Mouse (Mus musculus) limb, embryonic 13.5 days (tissue): ENCODE data around the gene Kcnj1. TPM values are rescaled to one million over a fixed set of nuclear protein-coding genes. Genes with fewer than 3 reads are reported as not detected.

ENCODE experiments used
- ATAC-seq: fragments of 200-750 bp; cut with Nextera tagmentation; 2 replicates; pipeline ENCODE4 v1.8.0; 2017; ENCODE audit warnings: low read depth, moderate number of reproducible peaks, moderate TSS enrichment; ENCODE audit not compliant: low FRiP score
- H3K27ac ChIP-seq: fragments of 300-500 bp; sonication (generic); 2 replicates; pipeline ENCODE4 v1.5.1; 2015; ENCODE audit warnings: inconsistent platforms, mild to moderate bottlenecking, moderate library complexity
- H3K27me3 ChIP-seq: fragments of 300-500 bp; sonication (generic); 2 replicates; pipeline ENCODE4 v1.6.1; 2015; ENCODE audit warnings: mild to moderate bottlenecking, inconsistent platforms
- H3K36me3 ChIP-seq: fragments of 300-500 bp; sonication (generic); 2 replicates; pipeline ENCODE4 v1.6.1; 2015; ENCODE audit warnings: inconsistent platforms, mild to moderate bottlenecking, moderate library complexity
- H3K4me1 ChIP-seq: fragments of 300-500 bp; sonication (generic); 2 replicates; pipeline ENCODE4 v1.6.1; 2015; ENCODE audit warnings: inconsistent platforms
- H3K4me2 ChIP-seq: fragments of 300-500 bp; sonication (generic); replicated peaks from 2 replicates; pipeline ENCODE4 v1.6.1; 2015; ENCODE audit warnings: inconsistent platforms, mild to moderate bottlenecking, moderate library complexity
- H3K4me3 ChIP-seq: fragments of 300-500 bp; sonication (generic); 2 replicates; pipeline ENCODE4 v1.5.1; 2015; ENCODE audit warnings: moderate library complexity, mild to moderate bottlenecking, inconsistent platforms
- H3K9ac ChIP-seq: fragments of 300-500 bp; sonication (generic); 2 replicates; pipeline ENCODE4 v1.6.1; 2015; ENCODE audit warnings: mild to moderate bottlenecking, inconsistent platforms
- H3K9me3 ChIP-seq: fragments of 300-500 bp; sonication (generic); 2 replicates; pipeline ENCODE4 v1.6.1; 2016; ENCODE audit warnings: inconsistent platforms
- WGBS: fragments of 180-500 bp; shearing (Covaris S2); methylation state at CpG from one replicate; pipeline ENCODE4 v1.1.7; 2015; 5-methylcytosine and 5-hydroxymethylcytosine counted together
- polyA plus RNA-seq: library from polyadenylated mRNA; unstranded; fragments of >200 nt; fragmentation: Nextera tagmentation; extraction: Ambion mirVana; gene quantifications from 2 replicates; pipeline ENCODE4 v1.2.1, GENCODE M21; 2015

Kcnj1 gene
- polyA plus RNA-seq = not detected in 2 replicates

DNA sequence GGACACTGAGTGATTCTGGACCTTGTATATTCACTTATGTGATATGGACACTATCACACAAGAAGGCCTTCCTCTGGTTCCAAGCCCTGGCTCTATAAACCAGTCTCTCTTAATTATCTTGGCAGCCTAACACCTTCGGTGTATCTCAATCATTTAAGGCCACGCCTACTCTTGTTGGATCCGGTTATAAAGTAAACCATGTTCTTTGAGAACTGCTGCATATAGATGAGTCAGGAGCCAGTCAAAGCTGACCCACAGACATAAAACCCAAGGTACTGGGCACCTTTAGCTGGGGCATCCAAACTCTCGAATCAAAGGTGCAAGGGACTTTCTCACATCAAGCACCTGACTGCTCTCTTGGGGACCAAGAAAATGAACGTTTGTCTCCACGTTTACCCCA lies at the start of gene Kcnj1:
TSS of gene Kcnj1 (plus strand) at position 292 of the 400 bp plus-strand sequence.
- no peaks in the 10 kb centered on the region for H3K27me3 ChIP-seq
- 81% methylated on average over 6 of the region's 6 CpGs for WGBS

DNA sequence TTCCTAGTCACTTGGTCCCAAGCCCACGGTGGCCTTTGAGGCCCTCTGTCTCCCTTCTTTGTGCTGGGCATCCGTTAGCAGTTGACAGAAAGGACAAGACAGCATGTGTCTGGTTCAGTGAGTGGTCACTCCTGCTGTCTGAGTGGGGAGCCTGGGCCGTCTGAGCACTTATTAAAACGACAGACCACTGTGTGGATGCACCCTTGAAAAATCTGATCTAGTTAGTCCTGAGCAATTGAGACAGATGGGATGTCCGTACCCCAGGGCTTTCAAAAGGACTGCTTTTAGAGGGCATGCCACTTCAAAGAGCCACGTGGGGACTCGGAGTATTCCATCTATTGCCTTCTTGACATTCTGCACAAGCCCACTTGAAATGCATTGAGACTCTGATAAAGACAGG lies 48.7 kb upstream of the Kcnj1 start:
- Histone ChIP-seq H3K27me3 (no peaks in the 10 kb centered on the region), H3K4me3 (no peak overlapping the region), H3K4me1 (no peaks in the 10 kb centered on the region), H3K9ac (no peak overlapping the region), H3K4me2 (no peak overlapping the region), H3K36me3 (no peaks in the 10 kb centered on the region), H3K9me3 (no peaks in the 10 kb centered on the region), H3K27ac (no peak overlapping the region)
- WGBS = 56% methylated on average over 7 of the region's 7 CpGs
- ATAC-seq = no peak

More for the DNA sequence above, at the start of gene Kcnj1:
- H3K27ac ChIP-seq = no peak within 1 kb of the TSS
- H3K4me1 ChIP-seq = no peaks in the 10 kb centered on the region
- ATAC-seq = no peak
- H3K4me3 ChIP-seq = no peak within 1 kb of the TSS
- H3K9me3 ChIP-seq = no peaks in the 10 kb centered on the region
- H3K36me3 ChIP-seq = no peaks in the 10 kb centered on the region
- H3K4me2 ChIP-seq = no peak within 1 kb of the TSS
- H3K9ac ChIP-seq = no peak within 1 kb of the TSS

DNA sequence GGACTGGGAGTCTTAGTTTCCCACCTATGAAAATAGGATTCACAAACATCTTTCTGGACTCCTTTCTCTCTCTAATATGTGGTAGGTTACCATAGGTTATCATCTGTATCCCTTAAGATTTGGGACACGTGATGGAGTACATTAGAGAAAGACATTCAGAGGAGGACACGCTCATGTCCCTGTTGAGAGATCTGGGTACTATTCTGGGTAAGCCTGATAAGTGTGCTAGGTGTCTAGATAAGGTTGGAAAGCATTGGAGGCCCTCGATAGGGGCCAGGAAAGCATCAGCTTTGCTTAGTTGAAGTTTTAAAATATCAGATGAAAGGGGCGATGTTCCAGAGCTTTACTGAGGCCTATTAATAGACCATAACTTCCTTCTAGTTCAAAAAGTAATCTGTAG lies 43.5 kb upstream of the Kcnj1 start:
- Histone ChIP-seq H3K4me3 (no peak overlapping the region), H3K4me1 (peaks cover 4% of the 10 kb centered on the region; the same call in 1 of the 2 replicates), H3K9ac (no peak overlapping the region), H3K9me3 (no peaks in the 10 kb centered on the region), H3K4me2 (no peak overlapping the region), H3K36me3 (no peaks in the 10 kb centered on the region), H3K27me3 (no peaks in the 10 kb centered on the region), H3K27ac (no peak overlapping the region)
- 92% methylated on average over 4 of the region's 4 CpGs for WGBS
- ATAC-seq = no peak

DNA sequence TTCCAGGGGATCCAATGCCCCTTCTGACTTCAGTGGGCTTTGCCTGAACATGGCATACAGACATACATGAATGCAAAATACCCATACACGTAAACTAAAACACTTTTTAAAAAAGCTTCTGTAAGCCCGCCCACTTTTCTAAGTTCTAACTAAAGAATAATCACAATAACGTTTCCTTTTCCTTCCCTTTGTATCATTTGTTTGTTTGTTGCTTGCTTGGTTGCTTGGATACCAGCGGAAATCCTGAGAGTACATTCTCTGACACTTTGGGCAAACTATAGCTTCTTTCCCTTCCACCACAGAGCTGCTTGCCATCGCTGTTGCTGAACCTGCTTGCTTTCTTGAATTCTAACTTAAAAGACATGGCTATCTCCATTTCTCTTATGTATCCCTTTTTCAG lies 41.1 kb upstream of the Kcnj1 start:
- H3K27me3 ChIP-seq = no peaks in the 10 kb centered on the region
- ATAC-seq = no peak
- no peak overlapping the region for H3K4me3 ChIP-seq
- peaks cover 4% of the 10 kb centered on the region; the same call in 1 of the 2 replicates for H3K4me1 ChIP-seq
- no peak overlapping the region for H3K4me2 ChIP-seq
- H3K9ac ChIP-seq = no peak overlapping the region
- H3K36me3 ChIP-seq = no peaks in the 10 kb centered on the region
- no peak overlapping the region for H3K27ac ChIP-seq
- H3K9me3 ChIP-seq = no peaks in the 10 kb centered on the region
- 75% methylated on average over 5 of the region's 5 CpGs for WGBS

DNA sequence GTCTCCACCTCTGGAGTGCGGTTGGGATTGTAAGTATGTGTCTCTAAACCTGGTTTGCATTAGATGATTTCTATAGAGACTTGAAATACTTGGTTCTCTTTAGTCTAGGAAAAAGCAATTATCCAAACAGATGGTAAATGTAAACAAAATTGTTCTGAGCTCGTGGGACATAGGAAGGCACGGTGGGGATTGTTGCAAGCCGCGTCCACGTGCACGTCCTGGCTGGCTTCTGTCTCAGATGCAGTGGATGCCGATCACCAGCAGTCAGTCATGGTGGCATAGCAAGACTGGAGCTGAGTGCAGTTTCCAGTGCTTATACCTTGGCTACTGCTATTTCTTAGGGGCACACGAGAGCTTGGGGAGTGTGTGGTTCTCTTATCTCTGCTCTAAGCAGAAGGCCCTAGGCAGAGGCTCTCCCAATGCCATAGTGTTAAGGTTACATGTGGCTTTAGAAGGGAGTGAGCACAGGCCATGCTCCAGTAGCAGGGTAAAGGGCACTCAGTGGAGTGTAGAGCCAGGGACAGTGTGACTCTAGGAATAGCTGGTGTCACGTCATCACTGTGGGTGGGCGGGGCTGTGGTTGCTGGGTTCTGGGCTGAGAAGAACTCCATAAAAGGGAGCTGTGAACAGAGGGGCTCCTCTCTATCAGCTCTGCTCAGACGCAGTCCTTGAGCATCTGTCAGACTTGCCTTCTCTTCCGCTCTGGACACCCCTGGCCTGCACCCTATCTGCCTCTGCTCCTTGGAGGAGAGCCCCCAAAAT lies 36.7 kb upstream of the Kcnj1 start:
- H3K4me1 ChIP-seq = peaks cover 4% of the 10 kb centered on the region; the same call in 1 of the 2 replicates
- 0 out of 2 replicates have a peak, but pooled peaks cover 2% of the 10 kb centered on the region for H3K27me3 ChIP-seq
- no peak overlapping the region for H3K4me2 ChIP-seq
- no peak overlapping the region for H3K27ac ChIP-seq
- no peak overlapping the region for H3K9ac ChIP-seq
- no peaks in the 10 kb centered on the region for H3K36me3 ChIP-seq
- no peak for ATAC-seq
- WGBS = 68% methylated on average over 13 of the region's 13 CpGs
- no peaks in the 10 kb centered on the region for H3K9me3 ChIP-seq
- H3K4me3 ChIP-seq = no peak overlapping the region

DNA sequence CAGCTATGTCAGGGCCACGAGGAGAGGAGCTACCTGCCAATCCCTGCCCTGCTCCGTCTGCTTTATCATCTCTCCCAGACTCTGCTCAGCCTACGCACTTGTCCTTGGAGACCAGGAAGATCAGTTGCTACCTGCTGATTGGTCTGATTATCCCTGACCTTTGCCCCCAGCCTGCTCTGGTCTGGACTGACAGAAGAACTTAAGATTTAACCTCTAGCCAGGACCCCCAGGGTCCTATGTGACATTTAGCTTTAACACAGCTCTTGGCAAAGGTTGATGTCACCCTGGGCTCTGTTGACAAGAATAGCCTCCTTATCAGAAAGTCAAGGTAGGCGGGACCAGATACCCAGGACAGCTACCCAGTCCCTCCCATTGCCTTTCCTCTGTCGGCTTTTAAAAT lies 31.5 kb upstream of the Kcnj1 start:
- Histone ChIP-seq H3K27me3 (peaks cover 54% of the 10 kb centered on the region), H3K4me1 (peaks cover 16% of the 10 kb centered on the region), H3K9me3 (no peaks in the 10 kb centered on the region), H3K27ac (no peak overlapping the region), H3K4me3 (no peak overlapping the region), H3K9ac (no peak overlapping the region), H3K36me3 (no peaks in the 10 kb centered on the region), H3K4me2 (no peak overlapping the region)
- 64% methylated on average over 5 of the region's 5 CpGs for WGBS
- no peak for ATAC-seq

DNA sequence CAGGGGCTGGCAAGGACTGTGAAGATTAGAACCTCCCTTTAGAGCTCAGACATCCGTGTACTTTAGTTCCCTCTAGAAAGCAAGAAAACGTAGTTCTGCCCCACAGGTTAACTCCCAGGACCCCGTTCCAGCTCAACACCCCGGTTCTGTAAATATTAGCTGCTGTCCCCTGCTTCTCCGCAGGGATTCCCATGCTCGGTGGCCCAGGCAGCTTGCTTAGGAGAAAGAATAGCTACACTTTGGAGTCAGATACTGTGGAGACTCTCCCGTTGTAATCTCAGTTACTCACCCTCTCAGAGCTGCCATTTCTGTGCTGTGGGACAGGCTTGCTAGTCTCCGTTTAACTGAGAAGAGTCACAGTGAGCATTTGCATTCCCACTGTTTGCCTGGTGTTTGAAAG lies 29.4 kb upstream of the Kcnj1 start:
- Histone ChIP-seq H3K4me3 (no peak overlapping the region), H3K9ac (no peak overlapping the region), H3K4me1 (peaks cover 33% of the 10 kb centered on the region), H3K27me3 (peaks cover 61% of the 10 kb centered on the region), H3K36me3 (no peaks in the 10 kb centered on the region), H3K4me2 (no peak overlapping the region), H3K27ac (no peak overlapping the region), H3K9me3 (no peaks in the 10 kb centered on the region)
- no peak for ATAC-seq
- 27% methylated on average over 8 of the region's 8 CpGs for WGBS

GRCm38 (mm10) chr9:32344051-32344450 lies 28.2 kb upstream of the Kcnj1 start, which contains the start of gene Kcnj5:
TSS of gene Kcnj5 (minus strand) at chr9:32344350.
- H3K36me3 ChIP-seq = no peaks in the 10 kb centered on the region
- no peak within 1 kb of the TSS for H3K27ac ChIP-seq
- peak within 1 kb of the TSS; percentile 63 for H3K4me2 ChIP-seq
- WGBS = 2% methylated on average over 18 of the region's 20 CpGs
- peaks cover 38% of the 10 kb centered on the region for H3K4me1 ChIP-seq
- peak within 1 kb of the TSS; percentile 51 for H3K9ac ChIP-seq
- no peak for ATAC-seq
- H3K4me3 ChIP-seq = peak within 1 kb of the TSS; percentile 38
- no peaks in the 10 kb centered on the region for H3K9me3 ChIP-seq
- peaks cover 61% of the 10 kb centered on the region for H3K27me3 ChIP-seq

DNA sequence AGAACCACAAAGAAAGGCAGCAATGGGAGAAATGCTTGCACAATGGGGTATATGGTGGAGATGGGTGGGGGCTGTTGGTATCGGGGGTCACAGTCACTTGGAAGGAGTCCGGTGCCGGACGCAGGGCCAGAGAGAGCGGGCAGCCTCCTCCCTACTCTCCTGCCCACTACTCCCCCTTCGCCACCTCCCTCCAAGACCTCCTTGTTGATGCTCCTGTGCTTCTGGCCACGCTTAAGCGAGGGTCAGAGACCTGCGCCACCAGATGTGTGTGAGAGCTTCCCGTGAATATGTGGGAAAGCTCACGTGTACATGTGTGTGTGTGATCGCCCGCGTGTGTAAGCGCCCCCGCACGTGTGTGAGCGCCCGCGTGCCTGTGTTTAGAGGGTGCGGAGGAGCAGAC lies 27.8 kb upstream of the Kcnj1 start:
- Histone ChIP-seq H3K27me3 (peaks cover 61% of the 10 kb centered on the region), H3K9me3 (no peaks in the 10 kb centered on the region), H3K4me2 (peak overlapping the region; percentile 63), H3K9ac (peak overlapping the region; percentile 51), H3K36me3 (no peaks in the 10 kb centered on the region), H3K4me3 (peak overlapping the region; percentile 38), H3K4me1 (peaks cover 38% of the 10 kb centered on the region), H3K27ac (no peak overlapping the region)
- WGBS = 3% methylated on average over 21 of the region's 21 CpGs
- ATAC-seq = no peak

DNA sequence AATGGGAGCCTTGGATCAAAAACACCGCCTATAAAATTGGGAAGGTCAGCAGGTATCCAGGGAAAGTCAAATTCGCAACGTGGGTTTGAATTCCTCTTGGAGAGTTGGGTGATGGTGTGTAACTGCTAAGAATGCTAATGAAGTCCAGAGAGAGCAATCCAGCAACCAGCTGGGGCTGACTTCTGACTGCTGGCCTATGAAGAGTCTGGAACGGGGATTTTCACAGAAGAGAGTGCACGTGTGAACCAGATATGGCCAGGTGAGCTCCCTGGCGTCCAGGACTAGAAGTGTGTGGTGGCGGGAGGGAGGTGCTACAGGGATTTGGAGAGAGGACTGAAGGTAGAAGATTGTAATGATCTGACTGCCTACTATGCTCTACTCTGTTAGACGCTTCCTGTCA lies 24.2 kb upstream of the Kcnj1 start:
- peaks cover 38% of the 10 kb centered on the region for H3K4me1 ChIP-seq

GRCm38 (mm10) chr9:32349344-32349743 lies 22.9 kb upstream of the Kcnj1 start:
- peaks cover 28% of the 10 kb centered on the region for H3K4me1 ChIP-seq
- WGBS = 82% methylated on average over 10 of the region's 10 CpGs

More for the DNA sequence above, 24.2 kb upstream of the Kcnj1 start:
- no peak for ATAC-seq
- Histone ChIP-seq H3K36me3 (no peaks in the 10 kb centered on the region), H3K9me3 (no peaks in the 10 kb centered on the region), H3K4me2 (no peak overlapping the region), H3K27ac (no peak overlapping the region), H3K4me3 (no peak overlapping the region), H3K27me3 (peaks cover 38% of the 10 kb centered on the region), H3K9ac (no peak overlapping the region)
- WGBS = 27% methylated on average over 8 of the region's 8 CpGs

GRCm38 (mm10) chr9:32350332-32350731 lies 22.0 kb upstream of the Kcnj1 start:
- H3K4me3 ChIP-seq = no peak overlapping the region
- no peak overlapping the region for H3K27ac ChIP-seq
- 5% methylated on average over 6 of the region's 6 CpGs for WGBS
- H3K27me3 ChIP-seq = peaks cover 15% of the 10 kb centered on the region
- no peaks in the 10 kb centered on the region for H3K36me3 ChIP-seq
- no peak overlapping the region for H3K4me2 ChIP-seq
- no peak for ATAC-seq
- peaks cover 22% of the 10 kb centered on the region for H3K4me1 ChIP-seq
- no peak overlapping the region for H3K9ac ChIP-seq
- no peaks in the 10 kb centered on the region for H3K9me3 ChIP-seq

More at GRCm38 (mm10) chr9:32349344-32349743, 22.9 kb upstream of the Kcnj1 start:
- Histone ChIP-seq H3K4me2 (no peak overlapping the region), H3K9ac (no peak overlapping the region), H3K9me3 (no peaks in the 10 kb centered on the region), H3K27me3 (peaks cover 25% of the 10 kb centered on the region), H3K4me3 (no peak overlapping the region), H3K36me3 (no peaks in the 10 kb centered on the region), H3K27ac (no peak overlapping the region)
- no peak for ATAC-seq

- H3K4me2 ChIP-seq = no peak overlapping the region
- no peaks in the 10 kb centered on the region for H3K27me3 ChIP-seq
- no peak overlapping the region for H3K9ac ChIP-seq
- H3K27ac ChIP-seq = no peak overlapping the region
- H3K9me3 ChIP-seq = no peaks in the 10 kb centered on the region
- H3K4me1 ChIP-seq = no peaks in the 10 kb centered on the region
- H3K36me3 ChIP-seq = no peaks in the 10 kb centered on the region
- 79% methylated on average over 1 of the region's 1 CpGs for WGBS
- ATAC-seq = no peak
- H3K4me3 ChIP-seq = no peak overlapping the region
Observed at GRCm38 (mm10) chr9:32360770-32361169, 11.5 kb upstream of the Kcnj1 start.
